Mouse (Mus musculus): ENCODE measurements around the gene Btn2a2.

DNA sequence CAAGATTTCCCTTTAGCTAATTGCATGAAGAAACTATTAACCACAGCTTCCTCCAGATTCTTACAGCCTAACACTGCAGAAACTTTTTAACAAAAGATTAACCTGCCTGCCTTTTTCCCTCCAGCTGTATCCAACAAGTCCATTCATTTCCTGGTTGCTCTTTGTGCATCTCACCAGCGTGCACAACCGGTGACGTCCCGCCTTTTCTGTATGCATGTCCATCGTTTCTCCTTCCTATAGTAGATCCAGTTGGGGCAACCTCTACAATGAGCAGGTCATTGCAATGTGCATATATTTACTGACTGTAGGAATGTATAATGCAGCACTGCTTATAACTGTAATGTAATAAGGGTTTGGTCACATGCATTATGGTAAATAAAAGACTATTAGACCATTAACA is 35.3 kb upstream of the Btn2a2 start:
- TF ChIP-seq CTCF (IDR thresholded peaks at IDR 0.05; ENCODE audit: extremely low read depth, insufficient read depth, insufficient read length, insufficient replicate concordance) (no peak), POLR2A (IDR thresholded peaks at IDR 0.05; ENCODE audit: low read depth, low read length) (no peak)

All from spleen, adult 2 months (tissue).